Mouse (Mus musculus): ENCODE results near the gene Gm6993. TPM values are rescaled to one million over a fixed set of nuclear protein-coding genes. Genes with fewer than 3 reads are reported as not detected.

Gm6993 gene
- polyA plus RNA-seq, 1 experiment from 2014 or later = not detected

Other genes with a start within 250 kb of the Gm6993 start
- not detected in 2 replicates for gene Fam110c, start 166.9 kb upstream of the Gm6993 start, polyA plus RNA-seq (2014; fragmentation: Nextera tagmentation; extraction: Ambion mirVana)
- gene Lamb1, start 24.5 kb downstream of the Gm6993 start, polyA plus RNA-seq (2014; fragmentation: Nextera tagmentation; extraction: Ambion mirVana) = 4.9 and 26.7 TPM in 2 replicates
- 132 and 141 TPM in 2 replicates for gene Dld, start 110.7 kb downstream of the Gm6993 start, polyA plus RNA-seq (2014; fragmentation: Nextera tagmentation; extraction: Ambion mirVana)
- gene Slc26a3, start 150.1 kb downstream of the Gm6993 start, polyA plus RNA-seq (2014; fragmentation: Nextera tagmentation; extraction: Ambion mirVana) = 0.19 and 0.72 TPM in 2 replicates